Mouse (Mus musculus): ENCODE data around the gene Zfand4. TPM values are rescaled to one million over a fixed set of nuclear protein-coding genes. Genes with fewer than 3 reads are reported as not detected.
A peak's percentile ranks its signal among the peaks of the same experiment; 100 is the strongest.

The Zfand4 gene
- polyA plus RNA-seq, 1 experiment, result 0.99 TPM

DNA sequence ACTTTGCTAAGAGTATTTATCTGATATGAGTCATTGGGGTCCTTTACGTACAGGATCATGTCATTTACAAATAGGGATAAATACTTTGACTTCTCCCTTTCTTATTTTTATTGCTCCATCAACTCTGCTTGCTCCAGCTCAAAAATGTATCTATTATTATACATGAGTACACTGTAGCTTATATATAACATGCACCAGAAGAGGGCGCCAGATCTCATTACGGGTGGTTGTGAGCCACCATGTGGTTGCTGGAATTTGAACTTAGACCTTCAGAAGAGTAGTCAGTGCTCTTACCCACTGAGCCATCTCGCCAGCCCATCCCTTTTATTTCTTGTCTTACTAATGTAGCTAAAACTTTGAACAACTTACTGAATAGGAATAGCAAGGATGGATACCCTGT is 18.5 kb downstream of the Zfand4 start:
- TF ChIP-seq MAX (IDR thresholded peaks at IDR 0.05), result no peak
- TF ChIP-seq MYOD1 (IDR thresholded peaks at IDR 0.05; ENCODE audit: control insufficient read depth, insufficient read length, low read depth), result no peak
- no peak for TF ChIP-seq CEBPB (IDR thresholded peaks at IDR 0.05; ENCODE audit: low read depth)
- TF ChIP-seq MYOG (IDR thresholded peaks at IDR 0.05; ENCODE audit: control insufficient read depth, extremely low read depth, insufficient read length), result no peak
- no peak for TF ChIP-seq FOSL1 (IDR thresholded peaks at IDR 0.05; ENCODE audit: insufficient read depth, low read length, poor library complexity, severe bottlenecking)
- no peak for TF ChIP-seq USF1 (IDR thresholded peaks at IDR 0.05; ENCODE audit: low read depth)
- no peak for TF ChIP-seq CTCF (IDR thresholded peaks at IDR 0.05; ENCODE audit: control insufficient read depth, insufficient read depth, insufficient read length)
- Histone ChIP-seq H3K79me2 (ENCODE audit: control insufficient read depth, insufficient read depth) (no peaks in the 10 kb centered on the region), H3K4me3 (ENCODE audit: insufficient read depth, poor library complexity, severe bottlenecking) (no peak overlapping the region)

DNA sequence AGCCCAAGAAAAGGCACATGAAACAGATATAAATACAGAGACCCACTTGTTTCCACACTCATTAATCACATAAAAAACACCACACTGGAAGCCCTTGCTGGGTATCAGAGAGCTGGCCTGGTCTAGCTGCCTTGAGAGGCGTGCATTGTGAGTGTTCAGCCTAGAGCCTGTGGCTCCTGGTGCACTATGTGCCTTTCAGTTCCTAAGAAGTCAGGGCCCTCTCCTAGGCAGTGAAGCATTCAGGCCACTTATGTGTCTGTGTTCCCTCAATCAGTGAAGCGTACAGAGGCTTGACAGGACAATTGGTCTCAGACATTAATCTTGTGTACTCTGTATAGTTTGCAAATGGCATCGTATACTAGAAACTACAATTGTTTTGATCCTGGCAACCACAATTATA is 19.3 kb downstream of the Zfand4 start:
- H3K36me3 ChIP-seq (ENCODE audit: control insufficient read depth, insufficient read depth), result peaks cover 7% of the 10 kb centered on the region
- no peaks in the 10 kb centered on the region for H3K79me2 ChIP-seq (ENCODE audit: control insufficient read depth, insufficient read depth)
- no peak overlapping the region for H3ac ChIP-seq (ENCODE audit: control insufficient read depth, insufficient read length, low read depth)
- no peak for TF ChIP-seq USF1 (IDR thresholded peaks at IDR 0.05; ENCODE audit: low read depth)
- TF ChIP-seq MYOD1 (IDR thresholded peaks at IDR 0.05; ENCODE audit: control insufficient read depth, insufficient read length, low read depth), result no peak
- no peak for TF ChIP-seq MYOG (IDR thresholded peaks at IDR 0.05; ENCODE audit: control insufficient read depth, extremely low read depth, insufficient read length)
- TF ChIP-seq FOSL1 (IDR thresholded peaks at IDR 0.05; ENCODE audit: insufficient read depth, low read length, poor library complexity, severe bottlenecking), result no peak
- H3K79me3 ChIP-seq (ENCODE audit: low read depth), result no peaks in the 10 kb centered on the region
- no peak overlapping the region for H3K4me3 ChIP-seq (ENCODE audit: insufficient read depth, poor library complexity, severe bottlenecking)
- H3K27me3 ChIP-seq (ENCODE audit: control insufficient read depth, insufficient read depth, insufficient read length), result no peaks in the 10 kb centered on the region

More for the DNA sequence above, 18.5 kb downstream of the Zfand4 start:
- H3ac ChIP-seq (ENCODE audit: control insufficient read depth, insufficient read length, low read depth), result no peak overlapping the region
- no peaks in the 10 kb centered on the region for H3K79me3 ChIP-seq (ENCODE audit: low read depth)
- H3K36me3 ChIP-seq (ENCODE audit: control insufficient read depth, insufficient read depth), result no peaks in the 10 kb centered on the region
- no peaks in the 10 kb centered on the region for H3K27me3 ChIP-seq (ENCODE audit: control insufficient read depth, insufficient read depth, insufficient read length)

DNA sequence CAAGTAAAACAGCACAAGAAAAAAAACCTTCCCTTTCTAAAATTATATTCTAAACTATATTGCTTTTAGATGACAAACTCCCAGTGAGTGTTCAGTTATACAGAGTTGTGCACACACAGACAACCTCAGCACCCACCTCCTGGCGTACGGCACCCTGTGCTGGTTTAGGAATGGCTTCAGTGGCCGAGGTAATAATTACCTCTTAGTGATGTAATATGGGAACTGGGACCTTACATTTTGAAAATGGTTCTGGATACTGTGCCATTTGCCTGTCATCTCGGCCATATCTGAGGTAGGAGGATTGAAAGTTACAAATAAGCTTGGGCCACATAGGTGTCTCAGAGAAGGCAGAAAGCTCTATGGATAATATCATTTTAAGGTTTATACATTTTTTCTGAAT is 22.3 kb downstream of the Zfand4 start:
- no peak overlapping the region for H3K4me3 ChIP-seq (ENCODE audit: insufficient read depth, poor library complexity, severe bottlenecking)
- H3K79me2 ChIP-seq (ENCODE audit: control insufficient read depth, insufficient read depth), result no peaks in the 10 kb centered on the region
- H3K79me3 ChIP-seq (ENCODE audit: low read depth), result no peaks in the 10 kb centered on the region
- H3K36me3 ChIP-seq (ENCODE audit: control insufficient read depth, insufficient read depth), result peaks cover 9% of the 10 kb centered on the region
- H3ac ChIP-seq (ENCODE audit: control insufficient read depth, insufficient read length, low read depth), result no peak overlapping the region
- no peaks in the 10 kb centered on the region for H3K27me3 ChIP-seq (ENCODE audit: control insufficient read depth, insufficient read depth, insufficient read length)
- TF ChIP-seq MYOG (IDR thresholded peaks at IDR 0.05; ENCODE audit: control insufficient read depth, extremely low read depth, insufficient read length) (no peak), MYOD1 (IDR thresholded peaks at IDR 0.05; ENCODE audit: control insufficient read depth, insufficient read length, low read depth) (no peak), FOSL1 (IDR thresholded peaks at IDR 0.05; ENCODE audit: insufficient read depth, low read length, poor library complexity, severe bottlenecking) (no peak), CTCF (IDR thresholded peaks at IDR 0.05; ENCODE audit: control insufficient read depth, insufficient read depth, insufficient read length) (no peak), CEBPB (IDR thresholded peaks at IDR 0.05; ENCODE audit: low read depth) (no peak), MAX (IDR thresholded peaks at IDR 0.05) (no peak), USF1 (IDR thresholded peaks at IDR 0.05; ENCODE audit: low read depth) (no peak)

DNA sequence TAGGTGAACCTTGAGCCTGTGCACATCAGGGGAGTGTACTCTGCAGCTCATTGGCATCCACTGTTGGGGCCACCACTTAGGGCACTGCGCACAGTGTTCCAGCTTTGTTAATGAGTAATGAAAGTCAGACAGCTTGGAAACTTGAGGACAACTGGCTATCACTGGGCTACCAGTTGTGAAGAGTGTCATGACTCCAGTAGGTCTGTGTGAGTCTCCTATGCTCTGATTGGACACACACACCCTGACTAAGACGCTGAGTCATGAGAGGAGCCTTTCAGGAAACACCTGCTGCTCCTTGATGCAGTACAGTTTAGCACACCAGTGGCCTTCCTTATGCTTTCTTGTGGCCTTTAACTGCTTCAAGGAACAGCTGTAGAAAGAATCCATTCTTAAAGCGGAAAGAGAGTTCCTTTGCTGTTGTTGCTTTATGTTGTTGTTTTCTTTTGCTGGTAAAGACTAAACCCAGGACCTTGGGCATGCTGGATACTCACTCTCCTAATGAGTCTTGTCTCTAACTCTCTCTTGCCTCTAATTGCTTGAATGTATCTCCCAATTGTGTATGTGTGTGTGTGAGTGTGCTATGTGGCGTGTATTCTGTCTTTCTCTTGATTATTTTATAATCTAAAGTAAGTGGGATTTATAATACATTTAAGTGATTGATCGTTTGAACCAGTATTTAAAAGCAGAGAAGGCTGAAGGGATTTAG is 23.0 kb downstream of the Zfand4 start:
- H3K79me2 ChIP-seq (ENCODE audit: control insufficient read depth, insufficient read depth), result no peaks in the 10 kb centered on the region
- TF ChIP-seq MYOG (IDR thresholded peaks at IDR 0.05; ENCODE audit: control insufficient read depth, extremely low read depth, insufficient read length) (no peak), CEBPB (IDR thresholded peaks at IDR 0.05; ENCODE audit: low read depth) (no peak), MYOD1 (IDR thresholded peaks at IDR 0.05; ENCODE audit: control insufficient read depth, insufficient read length, low read depth) (peak; percentile 95), USF1 (IDR thresholded peaks at IDR 0.05; ENCODE audit: low read depth) (no peak), MAX (IDR thresholded peaks at IDR 0.05) (no peak)
- H3K4me3 ChIP-seq (ENCODE audit: insufficient read depth, poor library complexity, severe bottlenecking), result no peak overlapping the region
- no peaks in the 10 kb centered on the region for H3K79me3 ChIP-seq (ENCODE audit: low read depth)
- H3K27me3 ChIP-seq (ENCODE audit: control insufficient read depth, insufficient read depth, insufficient read length), result no peaks in the 10 kb centered on the region
- H3K36me3 ChIP-seq (ENCODE audit: control insufficient read depth, insufficient read depth), result peaks cover 9% of the 10 kb centered on the region
- H3ac ChIP-seq (ENCODE audit: control insufficient read depth, insufficient read length, low read depth), result no peak overlapping the region

DNA sequence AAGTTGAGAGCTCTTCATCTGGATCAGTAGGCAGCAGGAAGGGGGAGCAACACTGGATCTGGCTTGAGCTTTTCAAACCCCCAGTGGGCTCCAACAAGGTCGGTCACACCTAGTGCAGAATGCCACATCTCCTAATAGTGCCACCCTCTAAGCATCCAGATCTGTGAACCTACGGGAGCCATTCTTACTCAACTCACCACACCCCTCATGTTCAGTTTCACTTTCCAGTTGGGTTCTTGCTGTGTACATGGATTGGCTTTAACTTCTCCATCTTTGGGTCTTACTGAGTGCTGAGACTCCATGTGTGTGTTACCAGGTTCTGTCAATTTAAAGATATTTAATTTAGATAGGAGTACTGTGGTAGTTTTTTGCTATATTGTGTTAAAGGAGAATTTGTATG is 47.4 kb downstream of the Zfand4 start:
- Histone ChIP-seq H3K79me2 (ENCODE audit: control insufficient read depth, insufficient read depth) (no peaks in the 10 kb centered on the region), H3K4me3 (ENCODE audit: insufficient read depth, poor library complexity, severe bottlenecking) (no peak overlapping the region), H3K27me3 (ENCODE audit: control insufficient read depth, insufficient read depth, insufficient read length) (no peaks in the 10 kb centered on the region), H3K36me3 (ENCODE audit: control insufficient read depth, insufficient read depth) (no peaks in the 10 kb centered on the region), H3K79me3 (ENCODE audit: low read depth) (no peaks in the 10 kb centered on the region), H3ac (ENCODE audit: control insufficient read depth, insufficient read length, low read depth) (no peak overlapping the region)
- TF ChIP-seq CEBPB (IDR thresholded peaks at IDR 0.05; ENCODE audit: low read depth), result no peak

DNA sequence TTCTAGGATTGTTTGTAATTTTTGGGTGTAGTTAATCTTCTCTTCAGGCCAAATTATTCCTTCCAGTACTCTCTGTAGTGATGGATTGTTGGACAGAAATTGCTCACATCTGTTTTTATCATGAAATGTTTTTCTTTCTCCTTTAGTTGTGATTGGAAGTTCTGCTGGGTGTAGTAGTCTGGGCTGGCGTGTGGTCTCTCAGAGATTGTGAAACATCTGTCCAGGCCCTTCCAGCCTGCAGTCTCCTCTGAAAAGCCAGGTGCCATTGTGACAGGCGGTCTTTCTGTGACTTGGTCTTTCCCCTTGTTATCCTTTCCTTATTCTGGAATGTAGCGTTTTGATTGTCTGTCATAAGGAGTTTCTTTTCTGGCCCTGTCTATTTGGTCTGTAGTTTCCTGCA is 55.2 kb downstream of the Zfand4 start:
- TF ChIP-seq MYOG (IDR thresholded peaks at IDR 0.05; ENCODE audit: control insufficient read depth, extremely low read depth, insufficient read length) (no peak), MAX (IDR thresholded peaks at IDR 0.05) (no peak), FOSL1 (IDR thresholded peaks at IDR 0.05; ENCODE audit: insufficient read depth, low read length, poor library complexity, severe bottlenecking) (no peak), USF1 (IDR thresholded peaks at IDR 0.05; ENCODE audit: low read depth) (no peak), MYOD1 (IDR thresholded peaks at IDR 0.05; ENCODE audit: control insufficient read depth, insufficient read length, low read depth) (no peak), CTCF (IDR thresholded peaks at IDR 0.05; ENCODE audit: control insufficient read depth, insufficient read depth, insufficient read length) (no peak), CEBPB (IDR thresholded peaks at IDR 0.05; ENCODE audit: low read depth) (no peak)
- Histone ChIP-seq H3ac (ENCODE audit: control insufficient read depth, insufficient read length, low read depth) (no peak overlapping the region), H3K4me3 (ENCODE audit: insufficient read depth, poor library complexity, severe bottlenecking) (no peak overlapping the region), H3K36me3 (ENCODE audit: control insufficient read depth, insufficient read depth) (no peaks in the 10 kb centered on the region), H3K27me3 (ENCODE audit: control insufficient read depth, insufficient read depth, insufficient read length) (no peaks in the 10 kb centered on the region), H3K79me3 (ENCODE audit: low read depth) (no peaks in the 10 kb centered on the region), H3K79me2 (ENCODE audit: control insufficient read depth, insufficient read depth) (no peaks in the 10 kb centered on the region)
